Mouse (Mus musculus): ENCODE data around the gene Serping1. TPM values are rescaled to one million over a fixed set of nuclear protein-coding genes. Genes with fewer than 3 reads are reported as not detected.

Gene Serping1
- polyA plus RNA-seq, 1 experiment from 2014 or later = 47.0 TPM

- peaks cover 12% of the 10 kb centered on the region for H3K4me1 ChIP-seq
- H3K36me3 ChIP-seq = peaks cover 24% of the 10 kb centered on the region
- no peak overlapping the region for H3K4me2 ChIP-seq
- H3K27ac ChIP-seq = no peak overlapping the region
- no peak for ATAC-seq (ENCODE audit: insufficient number of reproducible peaks, low FRiP score, low TSS enrichment, low read depth)
- H3K9me3 ChIP-seq = no peaks in the 10 kb centered on the region
- 83% methylated on average over 3 of the region's 3 CpGs for WGBS
- no peaks in the 10 kb centered on the region for H3K27me3 ChIP-seq
- H3K4me3 ChIP-seq = no peak overlapping the region
- no peak overlapping the region for H3K9ac ChIP-seq
Observed at GRCm38 (mm10) chr2:84721182-84721581, 54.1 kb downstream of the Serping1 start.

- H3K27ac ChIP-seq = no peak overlapping the region
- no peak overlapping the region for H3K4me2 ChIP-seq
- no peak overlapping the region for H3K4me3 ChIP-seq
- peaks cover 24% of the 10 kb centered on the region for H3K36me3 ChIP-seq
- no peak for ATAC-seq (ENCODE audit: insufficient number of reproducible peaks, low FRiP score, low TSS enrichment, low read depth)
- no peaks in the 10 kb centered on the region for H3K27me3 ChIP-seq
- WGBS = 95% methylated on average over 2 of the region's 2 CpGs
- H3K9ac ChIP-seq = no peak overlapping the region
- H3K9me3 ChIP-seq = no peaks in the 10 kb centered on the region
- H3K4me1 ChIP-seq = peaks cover 9% of the 10 kb centered on the region
Observed at GRCm38 (mm10) chr2:84720718-84721117, 54.5 kb downstream of the Serping1 start.

- Histone ChIP-seq H3K9me3 (no peaks in the 10 kb centered on the region), H3K27ac (no peak overlapping the region), H3K4me2 (no peak overlapping the region), H3K9ac (no peak overlapping the region), H3K36me3 (peaks cover 6% of the 10 kb centered on the region; the same call in 1 of the 2 replicates), H3K27me3 (no peaks in the 10 kb centered on the region), H3K4me1 (peaks cover 11% of the 10 kb centered on the region), H3K4me3 (no peak overlapping the region)
- 92% methylated on average over 4 of the region's 4 CpGs for WGBS
- ATAC-seq (ENCODE audit: insufficient number of reproducible peaks, low FRiP score, low TSS enrichment, low read depth) = no peak
Observed at GRCm38 (mm10) chr2:84717357-84717756, 57.9 kb downstream of the Serping1 start.

DNA sequence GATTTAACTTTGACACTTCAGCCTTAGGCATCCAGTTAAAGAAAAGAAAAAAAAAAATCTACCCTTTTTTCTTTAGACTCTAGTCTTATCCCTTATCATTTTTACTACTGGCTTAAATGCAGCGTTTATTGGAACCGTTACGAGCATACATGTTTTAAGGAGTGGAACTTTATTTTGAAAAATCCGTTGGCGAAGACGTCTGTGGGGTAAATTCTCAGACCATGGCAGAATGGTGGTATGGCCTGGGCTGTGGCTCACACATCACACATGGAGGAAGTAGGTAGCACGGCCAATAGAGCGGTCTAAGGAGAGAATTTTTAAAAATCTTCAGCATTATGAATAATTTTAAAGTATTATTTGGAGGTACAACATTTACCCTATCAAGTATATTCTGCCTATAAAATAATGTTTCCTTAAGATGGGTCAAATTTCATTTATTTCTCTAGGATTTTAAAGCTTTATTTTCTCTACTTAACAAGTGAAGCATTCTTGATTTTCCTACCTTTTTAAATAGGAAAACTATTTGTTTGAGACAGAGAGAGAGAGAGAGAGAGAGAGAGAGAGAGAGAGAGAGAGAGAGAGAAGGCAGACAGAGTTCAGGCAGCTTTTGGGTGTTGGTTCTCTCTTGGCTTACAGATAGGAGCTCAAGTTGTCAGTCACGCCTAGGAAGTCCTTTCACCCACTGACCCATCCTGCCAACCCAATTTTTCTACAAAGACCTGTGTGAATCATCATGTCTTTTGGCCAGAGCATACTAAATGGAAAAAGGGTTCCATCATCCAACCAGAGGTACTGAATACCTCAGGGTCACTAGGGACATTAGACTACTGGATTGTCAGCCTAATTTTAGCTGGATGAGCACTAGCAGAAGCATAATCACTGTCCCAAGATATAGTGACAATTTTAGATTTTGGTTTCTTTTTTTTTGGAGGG is 58.6 kb downstream of the Serping1 start:
- H3K27me3 ChIP-seq = no peaks in the 10 kb centered on the region
- peaks cover 4% of the 10 kb centered on the region; the same call in 1 of the 2 replicates for H3K36me3 ChIP-seq
- WGBS = 31% methylated on average over 9 of the region's 9 CpGs
- H3K9ac ChIP-seq = peak overlapping the region; percentile 56; the same call in 1 of the 2 replicates
- peak overlapping the region; percentile 99 for H3K27ac ChIP-seq
- H3K4me1 ChIP-seq = peaks cover 11% of the 10 kb centered on the region
- H3K4me2 ChIP-seq = peak overlapping the region; percentile 80
- ATAC-seq (ENCODE audit: insufficient number of reproducible peaks, low FRiP score, low TSS enrichment, low read depth) = no peak
- H3K4me3 ChIP-seq = peak overlapping the region; percentile 91
- no peaks in the 10 kb centered on the region for H3K9me3 ChIP-seq

DNA sequence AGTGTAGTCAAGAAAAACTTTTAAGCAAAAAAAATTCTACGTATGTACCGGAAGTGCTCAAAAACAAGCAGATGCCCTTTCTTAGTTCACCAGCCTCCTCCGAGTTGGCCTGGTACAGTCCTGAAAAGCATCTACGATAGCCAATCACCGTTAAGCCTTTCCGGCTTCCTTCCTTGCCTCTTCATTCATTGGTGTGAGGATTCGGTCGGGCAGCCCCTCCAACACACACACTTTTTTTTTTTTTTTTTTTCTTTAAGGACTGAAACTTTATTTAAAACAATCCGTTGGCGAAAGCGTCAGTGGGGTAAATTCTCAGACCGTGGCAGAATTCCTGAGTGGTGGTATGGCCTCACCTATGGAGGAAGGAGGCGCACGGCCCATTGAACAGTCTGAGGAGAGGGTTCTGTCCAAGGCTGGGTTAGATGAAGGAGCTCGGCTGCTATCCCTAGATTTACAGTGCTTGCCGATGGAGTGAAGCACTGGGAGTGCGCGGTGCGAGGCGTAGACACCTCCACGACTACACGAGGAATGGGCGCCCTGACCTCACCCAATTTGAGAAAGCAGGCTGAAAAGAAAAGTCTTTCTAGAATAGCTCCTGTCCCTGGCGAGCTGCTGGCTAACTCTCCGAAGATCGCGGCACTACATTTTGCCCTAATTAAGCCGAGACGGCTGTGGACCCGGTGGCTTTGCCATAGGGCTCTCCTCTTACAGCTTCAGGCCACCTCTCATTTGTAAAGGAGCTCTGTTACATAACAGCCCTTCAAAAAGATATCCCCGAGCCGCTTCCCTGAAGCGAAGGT is 59.5 kb downstream of the Serping1 start:
- peaks cover under 1% of the 10 kb centered on the region for H3K36me3 ChIP-seq
- H3K27me3 ChIP-seq = no peaks in the 10 kb centered on the region
- ATAC-seq (ENCODE audit: insufficient number of reproducible peaks, low FRiP score, low TSS enrichment, low read depth) = peak; percentile 96
- H3K9ac ChIP-seq = peak overlapping the region; percentile 56
- H3K4me2 ChIP-seq = peak overlapping the region; percentile 80
- H3K4me3 ChIP-seq = peak overlapping the region; percentile 91
- under 1% methylated on average over 33 of the region's 33 CpGs for WGBS
- peaks cover 11% of the 10 kb centered on the region for H3K4me1 ChIP-seq
- H3K27ac ChIP-seq = peak overlapping the region; percentile 99
- no peaks in the 10 kb centered on the region for H3K9me3 ChIP-seq

MicroRNAs within 50 kb of the gene (microRNA counts, 519-probe panel; counts per million panel counts)
- 4,650 counts per million, percentile 98 among the panel's probes with 10 or more counts for microRNA mmu-miR-130a

Small RNA genes lying within 50 kb of the gene (microRNA-seq; reads per million reads assigned to microRNA genes)
- 21,511 reads per million, percentile 97 among the genes with 10 or more reads in this experiment for gene Mir130a

Other genes with a start within 250 kb of the Serping1 start
- gene Ctnnd1, start 124.7 kb downstream of the Serping1 start, polyA plus RNA-seq (2015; fragmentation: Nextera tagmentation; extraction: Ambion mirVana) = 51.3 and 52.7 TPM in 2 replicates
- gene Btbd18, start 116.4 kb downstream of the Serping1 start, polyA plus RNA-seq (2015; fragmentation: Nextera tagmentation; extraction: Ambion mirVana) = 0.08 and 0.11 TPM in 2 replicates
- 211 and 227 TPM in 2 replicates for gene Selenoh, start 104.7 kb downstream of the Serping1 start, polyA plus RNA-seq (2015; fragmentation: Nextera tagmentation; extraction: Ambion mirVana)
- not detected in 2 replicates for gene Gm28635, start 97.4 kb downstream of the Serping1 start, polyA plus RNA-seq (2015; fragmentation: Nextera tagmentation; extraction: Ambion mirVana)
- 27.6 and 30.3 TPM in 2 replicates for gene Med19, start 97.0 kb downstream of the Serping1 start, polyA plus RNA-seq (2015; fragmentation: Nextera tagmentation; extraction: Ambion mirVana)
- gene Tmx2, start 96.3 kb downstream of the Serping1 start, polyA plus RNA-seq (2015; fragmentation: Nextera tagmentation; extraction: Ambion mirVana) = 95.2 and 98.7 TPM in 2 replicates
- 32.1 and 32.5 TPM in 2 replicates for gene Zdhhc5, start 60.3 kb downstream of the Serping1 start, polyA plus RNA-seq (2015; fragmentation: Nextera tagmentation; extraction: Ambion mirVana)
- 26.8 and 28.7 TPM in 2 replicates for gene Clp1, start 48.1 kb downstream of the Serping1 start, polyA plus RNA-seq (2015; fragmentation: Nextera tagmentation; extraction: Ambion mirVana)
- 5.7 and 7.1 TPM in 2 replicates for gene Ypel4, start 41.4 kb downstream of the Serping1 start, polyA plus RNA-seq (2015; fragmentation: Nextera tagmentation; extraction: Ambion mirVana)
- gene Gm19426, start 31.8 kb downstream of the Serping1 start, polyA plus RNA-seq (2015; fragmentation: Nextera tagmentation; extraction: Ambion mirVana) = 6.5 and 7.0 TPM in 2 replicates
- 45.5 and 49.2 TPM in 2 replicates for gene Ube2l6, start 23.4 kb upstream of the Serping1 start, polyA plus RNA-seq (2015; fragmentation: Nextera tagmentation; extraction: Ambion mirVana)
- 0.76 and 3.4 TPM in 2 replicates for gene Smtnl1, start 47.2 kb upstream of the Serping1 start, polyA plus RNA-seq (2015; fragmentation: Nextera tagmentation; extraction: Ambion mirVana)
- 45.0 and 49.8 TPM in 2 replicates for gene Timm10, start 51.6 kb upstream of the Serping1 start, polyA plus RNA-seq (2015; fragmentation: Nextera tagmentation; extraction: Ambion mirVana)
- 14.5 and 16.5 TPM in 2 replicates for gene Slc43a1, start 63.4 kb upstream of the Serping1 start, polyA plus RNA-seq (2015; fragmentation: Nextera tagmentation; extraction: Ambion mirVana)
- gene Rtn4rl2, start 111.3 kb upstream of the Serping1 start, polyA plus RNA-seq (2015; fragmentation: Nextera tagmentation; extraction: Ambion mirVana) = 0.96 TPM in 2 replicates
- 32.4 and 36.2 TPM in 2 replicates for gene Slc43a3, start 161.1 kb upstream of the Serping1 start, polyA plus RNA-seq (2015; fragmentation: Nextera tagmentation; extraction: Ambion mirVana)
- 0.18 TPM in 1 of 2 replicates, not detected in the other for gene Prg2, start 205.0 kb upstream of the Serping1 start, polyA plus RNA-seq (2015; fragmentation: Nextera tagmentation; extraction: Ambion mirVana)
- not detected in 2 replicates for gene Prg3, start 212.8 kb upstream of the Serping1 start, polyA plus RNA-seq (2015; fragmentation: Nextera tagmentation; extraction: Ambion mirVana)